Mouse (Mus musculus) CH12.LX (cell line): ENCODE measurements around the gene Bud13. TPM values are rescaled to one million over a fixed set of nuclear protein-coding genes. Genes with fewer than 3 reads are reported as not detected.

Source experiments
- DNase-seq: peaks from one replicate; pipeline ENCODE4 v3.0.0-alpha.2; 2013; ENCODE audit errors: extremely low read depth
- H3K27ac ChIP-seq: 2 replicates; pipeline ENCODE4 v1.5.1; 2012; ENCODE audit warnings: low read depth, mild to moderate bottlenecking, control low read depth, moderate library complexity; ENCODE audit not compliant: insufficient read depth
- H3K27me3 ChIP-seq: replicated peaks from 2 replicates; pipeline ENCODE3; 2012; ENCODE audit warnings: inconsistent platforms
- H3K36me3 ChIP-seq, 2 experiments: replicated peaks in 1 of 2; 2 replicates each; pipeline versions ENCODE3 to v1.6.1; 2012; ENCODE audit warnings: inconsistent platforms in 1 of 2, low read length in 1 of 2, mild to moderate bottlenecking in 1 of 2, mixed read lengths in 1 of 2, moderate library complexity in 1 of 2; ENCODE audit not compliant: control insufficient read depth in 1 of 2, insufficient read depth in 1 of 2
- H3K4me1 ChIP-seq, 2 experiments: 2 replicates each; pipeline ENCODE4 v1.6.1; 2012; ENCODE audit warnings: inconsistent platforms in 1 of 2, moderate library complexity in 1 of 2; ENCODE audit not compliant: insufficient read depth in 2 of 2, control insufficient read depth in 1 of 2
- H3K4me2 ChIP-seq: 2 replicates; pipeline ENCODE4 v1.6.1; 2012; ENCODE audit warnings: low read depth, mild to moderate bottlenecking, control low read depth; ENCODE audit not compliant: poor library complexity, insufficient read depth, severe bottlenecking
- H3K4me3 ChIP-seq, 3 experiments: fragments of 150-350 bp in 1 of 3; sonication (generic) in 1 of 3; replicated peaks in 1 of 3; 2 replicates each; pipeline versions ENCODE3 to v1.5.1; 2011 to 2012; ENCODE audit warnings: low read depth in 2 of 3, low read length in 2 of 3, mild to moderate bottlenecking in 2 of 3, moderate library complexity in 2 of 3, control low read depth in 1 of 3, improper control_type of control experiment in 1 of 3, inconsistent platforms in 1 of 3, mixed read lengths in 1 of 3; ENCODE audit not compliant: poor library complexity in 1 of 3
- H3K79me2 ChIP-seq: replicated peaks from 2 replicates; pipeline ENCODE4 v1.6.1; 2012; ENCODE audit warnings: mild to moderate bottlenecking, moderate library complexity; ENCODE audit not compliant: control insufficient read depth, poor library complexity, insufficient read depth, severe bottlenecking; ENCODE audit errors: extremely low read depth
- H3K9ac ChIP-seq: 2 replicates; pipeline ENCODE4 v1.6.1; 2012; ENCODE audit warnings: low read depth, mild to moderate bottlenecking, control low read depth, moderate library complexity; ENCODE audit not compliant: insufficient read depth
- H3K9me3 ChIP-seq: replicated peaks from 2 replicates; pipeline ENCODE3; 2012; ENCODE audit warnings: low read length, inconsistent platforms, mixed read lengths
- CHD2 ChIP-seq: IDR thresholded peaks from 2 replicates; pipeline ENCODE4 v1.6.1; 2011; ENCODE audit warnings: low read length, improper control_type of control experiment
- CTCF ChIP-seq, 2 experiments: IDR thresholded peaks in 1 of 2; conservative IDR thresholded peaks in 1 of 2; 2 replicates each; pipeline ENCODE4 v1.5.1; 2011 to 2012; ENCODE audit warnings: low read depth in 2 of 2, low read length in 2 of 2, improper control_type of control experiment in 1 of 2, inconsistent platforms in 1 of 2, mild to moderate bottlenecking in 1 of 2, moderate library complexity in 1 of 2
- ELF1 ChIP-seq: IDR thresholded peaks from 2 replicates; pipeline ENCODE4 v1.6.1; 2014; ENCODE audit warnings: low read depth, mild to moderate bottlenecking, inconsistent platforms, low read length, improper control_type of control experiment
- ETS1 ChIP-seq: conservative IDR thresholded peaks from 2 replicates; pipeline ENCODE4 v1.6.1; 2012; ENCODE audit warnings: low read depth, mild to moderate bottlenecking, inconsistent platforms, low read length, improper control_type of control experiment, moderate library complexity
- IRF4 ChIP-seq: IDR thresholded peaks from 2 replicates; pipeline ENCODE4 v1.6.1; 2014; ENCODE audit warnings: low read depth, mild to moderate bottlenecking, inconsistent platforms, low read length, improper control_type of control experiment
- JUND ChIP-seq: conservative IDR thresholded peaks from 2 replicates; pipeline ENCODE4 v1.6.1; 2011; ENCODE audit warnings: low read depth, low read length, improper control_type of control experiment
- MAX ChIP-seq: IDR thresholded peaks from 2 replicates; pipeline ENCODE4 v1.6.1; 2011; ENCODE audit warnings: low read length, improper control_type of control experiment
- MEF2A ChIP-seq: IDR thresholded peaks from 2 replicates; pipeline ENCODE4 v1.6.1; 2014; ENCODE audit warnings: low read depth, mild to moderate bottlenecking, inconsistent platforms, low read length, improper control_type of control experiment, borderline replicate concordance
- NRF1 ChIP-seq: IDR thresholded peaks from 2 replicates; pipeline ENCODE4 v1.6.1; 2014; ENCODE audit warnings: low read depth, mild to moderate bottlenecking, inconsistent platforms, low read length, improper control_type of control experiment, moderate library complexity
- POLR2A ChIP-seq: IDR thresholded peaks from 2 replicates; pipeline ENCODE4 v1.6.1; 2011; ENCODE audit warnings: low read depth, mild to moderate bottlenecking, improper control_type of control experiment, low read length
- POLR2AphosphoS2 ChIP-seq: IDR thresholded peaks from 2 replicates; pipeline ENCODE4 v1.6.1; 2011; ENCODE audit warnings: low read depth, low read length, improper control_type of control experiment
- RCOR1 ChIP-seq: conservative IDR thresholded peaks from 2 replicates; pipeline ENCODE4 v1.6.1; 2012; ENCODE audit warnings: low read depth, mild to moderate bottlenecking, inconsistent platforms, low read length, improper control_type of control experiment
- SIN3A ChIP-seq: IDR thresholded peaks from 2 replicates; pipeline ENCODE4 v1.6.1; 2012; ENCODE audit warnings: low read length, improper control_type of control experiment, inconsistent platforms
- SMC3 ChIP-seq: IDR thresholded peaks from 2 replicates; pipeline ENCODE4 v1.6.1; 2011; ENCODE audit warnings: low read depth, low read length, improper control_type of control experiment
- TBP ChIP-seq: conservative IDR thresholded peaks from 2 replicates; pipeline ENCODE4 v1.6.1; 2011; ENCODE audit warnings: low read depth, low read length, improper control_type of control experiment
- UBTF ChIP-seq: IDR thresholded peaks from 2 replicates; pipeline ENCODE4 v1.6.1; 2012; ENCODE audit warnings: low read depth, mild to moderate bottlenecking, inconsistent platforms, low read length, improper control_type of control experiment, moderate library complexity
- ZC3H11A ChIP-seq: IDR thresholded peaks from 2 replicates; pipeline ENCODE4 v1.6.1; 2012; ENCODE audit warnings: low read depth, mild to moderate bottlenecking, inconsistent platforms, low read length, improper control_type of control experiment
- ZKSCAN1 ChIP-seq: IDR thresholded peaks from 2 replicates; pipeline ENCODE4 v1.6.1; 2012; ENCODE audit warnings: low read depth, inconsistent platforms, low read length, improper control_type of control experiment, borderline replicate concordance
- ZMIZ1 ChIP-seq: IDR thresholded peaks from 2 replicates; pipeline ENCODE4 v1.6.1; 2012; ENCODE audit warnings: low read depth, mild to moderate bottlenecking, inconsistent platforms, low read length, improper control_type of control experiment
- ZNF384 ChIP-seq: IDR thresholded peaks from 2 replicates; pipeline ENCODE4 v1.6.1; 2012; ENCODE audit warnings: low read depth, low read length, improper control_type of control experiment, inconsistent platforms
- dilution Hi-C: fragments of 300-500 bp; cut with MboI; formaldehyde crosslinking; loops from 2 replicates; pipeline ENCODE4 v1.14.3; 2020; ENCODE audit warnings: low sequenced_read_pairs; ENCODE audit not compliant: extremely low pct_unique_long_range_greater_than_20kb, extremely low pct_ligation_motif_present
- in situ Hi-C: fragments of 300-500 bp; cut with MboI; formaldehyde crosslinking; loops from 3 replicates; pipeline ENCODE4 v1.14.3; 2019; ENCODE audit warnings: low sequenced_read_pairs, low pct_ligation_motif_present, low pct_unique_long_range_greater_than_20kb, mixed read lengths
- polyA plus RNA-seq: library from polyadenylated mRNA; unstranded; fragments of >175 nt; gene quantifications from 2 replicates; pipeline ENCODE4 v1.2.1, GENCODE M21; 2012; ENCODE audit warnings: low read depth; ENCODE audit not compliant: insufficient read length
- total RNA-seq, 2 experiments: library from RNA; depleted of rRNA; stranded (reverse); fragments of 300-350 nt in 1 of 2; fragments of >200 nt in 1 of 2; gene quantifications; 2 replicates each; pipeline ENCODE4 v1.2.3; 2012 to 2014

Gene Bud13
- total and polyA plus RNA-seq, 3 experiments = 14.4 to 32.5 (median 15.9) TPM

- H3K4me2 ChIP-seq = no peak overlapping the region
- peaks cover 28% of the 10 kb centered on the region for H3K27me3 ChIP-seq
- H3K4me3 ChIP-seq = no peak overlapping the region
- H3K9me3 ChIP-seq = no peaks in the 10 kb centered on the region
- no peak overlapping the region for H3K9ac ChIP-seq
- in situ Hi-C loops (loop anchor here (10.0 kb wide), 1 partner anchor 248 kb away; no protein-coding TSS in a partner anchor), dilution Hi-C loops (no loop called here)
- no peaks in the 10 kb centered on the region; a peak in 2 of 4 replicates for H3K4me1 ChIP-seq
- H3K36me3 ChIP-seq = no peaks in the 10 kb centered on the region
- TF ChIP-seq RCOR1 (no peak), IRF4 (no peak), ZC3H11A (no peak), ELF1 (no peak), ETS1 (no peak), UBTF (no peak), ZNF384 (no peak), POLR2A (no peak), TBP (no peak), POLR2AphosphoS2 (no peak), CTCF (conservative IDR thresholded peaks at IDR 0.05 in 1 of 2, IDR thresholded peaks at IDR 0.05 in 1 of 2; ENCODE audit: low read depth in 2 of 2, low read length in 2 of 2) (no peak), CHD2 (no peak), ZMIZ1 (no peak), MAX (no peak), NRF1 (no peak)
- H3K27ac ChIP-seq = no peak overlapping the region
- DNase-seq = no peak
- no peaks in the 10 kb centered on the region; the same call in 1 of the 2 replicates for H3K79me2 ChIP-seq
Measured at GRCm38 (mm10) chr9:46243122-46243521, 39.7 kb upstream of the Bud13 start.

- Histone ChIP-seq H3K9ac (no peak overlapping the region), H3K4me1 (no peaks in the 10 kb centered on the region; a peak in 2 of 4 replicates), H3K4me3 (no peak overlapping the region), H3K36me3 (no peaks in the 10 kb centered on the region), H3K27me3 (peaks cover 28% of the 10 kb centered on the region), H3K27ac (no peak overlapping the region), H3K79me2 (no peaks in the 10 kb centered on the region; the same call in 1 of the 2 replicates), H3K9me3 (no peaks in the 10 kb centered on the region), H3K4me2 (no peak overlapping the region)
- TF ChIP-seq MEF2A (no peak), ZKSCAN1 (no peak), SMC3 (no peak), MAX (no peak), NRF1 (no peak), IRF4 (no peak), JUND (no peak), SIN3A (no peak), POLR2AphosphoS2 (no peak)
- dilution Hi-C loops (no loop called here), in situ Hi-C loops (loop anchor here (10.0 kb wide), 1 partner anchor 249 kb away; no protein-coding TSS in a partner anchor)
- DNase-seq = no peak
Measured at GRCm38 (mm10) chr9:46243584-46243983, 39.2 kb upstream of the Bud13 start.
